Mouse (Mus musculus) small intestine, adult 2 months (tissue): ENCODE data around the gene Tkt. TPM values are rescaled to one million over a fixed set of nuclear protein-coding genes. Genes with fewer than 3 reads are reported as not detected.

Source experiments
- H3K27ac ChIP-seq: fragments of 200-500 bp; 2 replicates; pipeline ENCODE4 v1.5.1; 2012; ENCODE audit warnings: low read depth, low read length, control low read depth, inconsistent platforms; ENCODE audit not compliant: insufficient read depth
- H3K27me3 ChIP-seq: fragments of 200-500 bp; 2 replicates; pipeline ENCODE4 v1.6.1; 2012; ENCODE audit warnings: mild to moderate bottlenecking, moderate library complexity, low read length, inconsistent platforms; ENCODE audit not compliant: control insufficient read depth, insufficient read depth
- H3K36me3 ChIP-seq: fragments of 200-500 bp; 2 replicates; pipeline ENCODE4 v1.6.1; 2012; ENCODE audit warnings: mild to moderate bottlenecking, low read length, control low read depth, inconsistent platforms; ENCODE audit not compliant: control insufficient read depth, insufficient read depth
- H3K4me1 ChIP-seq: fragments of 200-500 bp; 2 replicates; pipeline ENCODE4 v1.6.1; 2012; ENCODE audit warnings: low read length, inconsistent platforms, mixed read lengths; ENCODE audit not compliant: control insufficient read depth, insufficient read depth, insufficient read length
- H3K4me3 ChIP-seq: fragments of 200-500 bp; 2 replicates; pipeline ENCODE4 v1.5.1; 2012; ENCODE audit warnings: low read depth, mild to moderate bottlenecking, control low read depth, inconsistent platforms, low read length, moderate library complexity
- CTCF ChIP-seq: fragments of 200-500 bp; IDR thresholded peaks from 2 replicates; pipeline ENCODE4 v1.5.1; 2012; ENCODE audit warnings: low read depth, mild to moderate bottlenecking, control low read depth, inconsistent platforms, low read length, moderate library complexity, mixed read lengths; ENCODE audit not compliant: insufficient replicate concordance, insufficient read length; ENCODE audit errors: extremely low read depth
- POLR2A ChIP-seq: fragments of 200-500 bp; IDR thresholded peaks from 2 replicates; pipeline ENCODE4 v1.6.1; 2012; ENCODE audit warnings: low read depth, mild to moderate bottlenecking, control low read depth, inconsistent platforms, low read length, moderate library complexity
- WGBS: fragments of 180-500 bp; shearing (Covaris S2); methylation state at CpG from one replicate; pipeline ENCODE4 v1.1.7; 2018; 5-methylcytosine and 5-hydroxymethylcytosine counted together
- polyA plus RNA-seq: library from polyadenylated mRNA; depleted of rRNA; stranded (reverse); fragments of >200 nt; gene quantifications from 2 replicates; pipeline ENCODE4 v1.2.3, GENCODE M21; 2012

The Tkt gene
- polyA plus RNA-seq, 1 experiment = 364 TPM

GRCm38 (mm10) chr14:30564451-30564850 lies 16.3 kb downstream of the Tkt start:
- H3K27me3 ChIP-seq = no peaks in the 10 kb centered on the region
- no peak for TF ChIP-seq CTCF
- TF ChIP-seq POLR2A = no peak
- H3K36me3 ChIP-seq = peaks cover 65% of the 10 kb centered on the region
- H3K4me1 ChIP-seq = peaks cover 14% of the 10 kb centered on the region
- no peak overlapping the region for H3K27ac ChIP-seq
- no peak overlapping the region for H3K4me3 ChIP-seq
- 79% methylated on average over 2 of the region's 2 CpGs for WGBS

DNA sequence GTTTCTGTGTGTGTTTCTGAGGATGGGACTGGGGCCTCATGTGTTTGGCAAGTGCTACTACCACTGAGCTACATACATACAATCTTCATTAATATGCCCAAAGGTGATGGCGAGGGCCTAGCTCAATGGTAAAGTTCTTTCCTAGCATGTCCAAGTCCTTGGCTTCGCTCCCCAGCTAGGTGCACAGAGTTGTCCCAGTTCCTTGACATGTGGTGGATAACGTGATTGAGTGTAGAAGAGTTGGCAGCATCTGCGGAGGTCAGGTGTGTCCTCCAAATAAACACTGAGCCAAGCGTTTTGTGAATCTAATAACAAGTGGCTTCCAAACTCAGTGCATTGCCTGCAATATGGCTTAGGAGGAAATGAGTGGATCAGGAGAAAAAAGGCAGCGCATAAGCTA lies 18.2 kb downstream of the Tkt start:
- WGBS = 86% methylated on average over 6 of the region's 6 CpGs
- Histone ChIP-seq H3K36me3 (peaks cover 65% of the 10 kb centered on the region), H3K4me3 (no peak overlapping the region), H3K4me1 (peaks cover 5% of the 10 kb centered on the region; the same call in 1 of the 2 replicates), H3K27me3 (no peaks in the 10 kb centered on the region), H3K27ac (no peak overlapping the region)
- no peak for TF ChIP-seq CTCF
- no peak for TF ChIP-seq POLR2A

GRCm38 (mm10) chr14:30568016-30568415 lies 19.9 kb downstream of the Tkt start:
- 84% methylated on average over 9 of the region's 9 CpGs for WGBS
- Histone ChIP-seq H3K27ac (no peak overlapping the region), H3K4me1 (0 out of 2 replicates have a peak, but pooled peaks cover 2% of the 10 kb centered on the region), H3K27me3 (no peaks in the 10 kb centered on the region), H3K4me3 (no peak overlapping the region), H3K36me3 (peaks cover 79% of the 10 kb centered on the region)
- no peak for TF ChIP-seq POLR2A
- TF ChIP-seq CTCF = no peak

DNA sequence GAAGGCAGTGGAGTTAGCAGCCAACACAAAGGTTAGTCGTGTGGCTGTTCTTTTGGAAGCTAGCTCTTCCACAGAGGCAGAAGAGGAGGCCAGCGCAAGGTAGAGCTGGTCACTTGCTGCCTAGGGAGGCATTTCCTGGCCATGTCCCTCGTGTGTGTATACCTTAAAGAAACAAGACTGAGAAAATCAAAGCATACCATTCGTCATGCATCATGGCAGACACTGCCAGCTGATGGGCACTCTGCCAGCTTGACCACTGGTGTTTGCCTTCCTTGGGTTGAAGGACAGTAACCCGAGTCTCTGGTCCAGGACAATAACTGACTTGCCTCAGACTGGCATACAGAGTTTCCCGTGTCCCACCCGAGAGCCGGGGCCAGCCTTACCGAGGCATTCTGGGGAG lies 22.1 kb downstream of the Tkt start:
- Histone ChIP-seq H3K36me3 (peaks cover 87% of the 10 kb centered on the region), H3K27me3 (no peaks in the 10 kb centered on the region), H3K4me3 (no peak overlapping the region), H3K4me1 (0 out of 2 replicates have a peak, but pooled peaks cover 2% of the 10 kb centered on the region), H3K27ac (no peak overlapping the region)
- 71% methylated on average over 9 of the region's 9 CpGs for WGBS
- TF ChIP-seq POLR2A (no peak), CTCF (no peak)

DNA sequence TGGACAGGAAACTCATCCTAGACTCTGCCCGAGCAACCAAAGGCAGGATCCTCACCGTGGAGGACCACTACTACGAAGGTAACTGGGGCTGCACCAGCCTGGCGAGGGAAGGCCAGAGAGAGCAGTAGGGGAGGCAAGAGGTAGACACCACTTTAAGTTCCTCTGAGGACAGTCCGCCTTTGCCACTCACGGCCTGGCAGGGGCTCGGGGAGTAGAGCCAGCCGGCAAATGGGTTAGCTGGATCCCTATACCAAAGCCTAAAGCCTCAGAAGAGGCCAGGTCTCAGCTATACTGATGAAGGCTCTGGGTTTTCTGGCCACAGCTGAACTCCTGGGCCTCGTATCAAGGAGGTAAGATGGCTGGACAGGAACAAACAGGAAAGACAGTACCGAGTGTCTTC lies 24.1 kb downstream of the Tkt start:
- Histone ChIP-seq H3K27me3 (no peaks in the 10 kb centered on the region), H3K4me3 (no peak overlapping the region), H3K27ac (no peak overlapping the region), H3K4me1 (peaks cover 10% of the 10 kb centered on the region; the same call in 1 of the 2 replicates), H3K36me3 (peaks cover 73% of the 10 kb centered on the region)
- TF ChIP-seq POLR2A (no peak), CTCF (no peak)
- 87% methylated on average over 10 of the region's 10 CpGs for WGBS

DNA sequence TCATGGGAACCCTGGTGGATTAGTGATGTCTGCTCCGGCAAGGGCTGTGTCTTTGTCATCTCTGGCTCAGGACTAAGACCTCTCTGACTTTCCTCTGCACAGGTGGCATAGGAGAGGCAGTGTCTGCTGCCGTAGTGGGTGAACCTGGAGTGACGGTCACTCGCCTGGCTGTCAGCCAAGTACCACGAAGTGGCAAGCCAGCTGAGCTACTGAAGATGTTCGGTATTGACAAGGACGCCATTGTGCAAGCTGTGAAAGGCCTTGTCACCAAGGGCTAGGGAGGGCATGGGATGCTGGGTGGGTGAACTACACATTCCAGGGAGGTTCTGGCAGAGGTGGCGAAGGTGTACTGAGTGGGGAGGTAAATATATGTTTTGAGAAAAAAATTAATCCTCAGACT lies 25.1 kb downstream of the Tkt start:
- Histone ChIP-seq H3K4me1 (peaks cover 14% of the 10 kb centered on the region; the same call in 1 of the 2 replicates), H3K27ac (no peak overlapping the region), H3K27me3 (no peaks in the 10 kb centered on the region), H3K36me3 (peaks cover 65% of the 10 kb centered on the region), H3K4me3 (no peak overlapping the region)
- TF ChIP-seq POLR2A (no peak), CTCF (no peak)
- 43% methylated on average over 8 of the region's 8 CpGs for WGBS

DNA sequence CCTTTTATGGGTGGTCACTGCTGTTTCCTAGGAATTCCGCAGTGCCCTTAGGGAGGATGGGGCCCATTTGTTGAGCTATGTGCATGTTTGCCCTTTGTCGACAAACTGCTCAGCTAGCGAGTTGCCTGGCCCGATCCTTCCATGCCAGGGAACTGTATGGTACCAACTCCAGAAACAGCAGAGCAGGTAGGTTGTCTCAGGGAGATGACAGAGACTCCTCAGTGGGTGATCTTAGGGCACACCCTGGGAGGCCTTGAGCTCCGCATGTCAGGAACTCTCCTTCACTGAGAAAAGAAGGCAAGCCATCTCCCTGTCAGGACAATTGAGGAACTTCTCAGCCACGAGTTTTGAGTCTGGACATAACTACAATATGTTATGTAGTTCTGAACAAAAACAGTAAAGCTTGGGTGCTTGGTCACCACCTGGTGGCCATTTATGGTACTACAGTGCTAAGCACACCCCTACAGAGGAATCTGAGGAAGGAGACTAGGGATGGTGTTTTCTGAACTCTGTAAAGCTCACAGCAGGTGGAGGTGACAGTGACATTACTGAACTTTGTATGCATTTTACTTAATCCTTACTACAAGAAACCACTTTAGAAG lies 25.9 kb downstream of the Tkt start:
- Histone ChIP-seq H3K27me3 (no peaks in the 10 kb centered on the region), H3K27ac (no peak overlapping the region), H3K36me3 (peaks cover 56% of the 10 kb centered on the region), H3K4me3 (no peak overlapping the region), H3K4me1 (peaks cover 16% of the 10 kb centered on the region; the same call in 1 of the 2 replicates)
- TF ChIP-seq POLR2A = no peak
- peak; percentile 37; the same call in 1 of the 2 replicates for TF ChIP-seq CTCF
- WGBS = 54% methylated on average over 6 of the region's 6 CpGs
